Mouse (Mus musculus) olfactory bulb, adult 2 months (tissue): ENCODE measurements around the gene Hist1h2bn. TPM values are rescaled to one million over a fixed set of nuclear protein-coding genes. Genes with fewer than 3 reads are reported as not detected.
"Not testable (repeated sequence)": the region's sequence is repeated elsewhere in the genome, so short reads cannot be mapped to it uniquely, and the experiment has no call there.

Experiments used
- H3K27ac ChIP-seq: fragments of 200-500 bp; 2 replicates; pipeline ENCODE4 v1.5.1; 2012; ENCODE audit warnings: low read depth, low read length; ENCODE audit not compliant: insufficient read depth
- H3K4me1 ChIP-seq: fragments of 200-500 bp; 2 replicates; pipeline ENCODE4 v1.6.1; 2012; ENCODE audit warnings: low read length; ENCODE audit not compliant: control insufficient read depth, insufficient read depth
- H3K4me3 ChIP-seq: fragments of 200-500 bp; 2 replicates; pipeline ENCODE4 v1.5.1; 2012; ENCODE audit warnings: mild to moderate bottlenecking, low read depth, low read length, moderate library complexity; ENCODE audit not compliant: insufficient read depth
- CTCF ChIP-seq: fragments of 200-500 bp; IDR thresholded peaks from 2 replicates; pipeline ENCODE4 v1.5.1; 2012; ENCODE audit warnings: low read depth, mild to moderate bottlenecking, low read length, moderate library complexity; ENCODE audit not compliant: insufficient read depth
- POLR2A ChIP-seq: fragments of 200-500 bp; IDR thresholded peaks from 2 replicates; pipeline ENCODE4 v1.6.1; 2012; ENCODE audit warnings: mild to moderate bottlenecking, low read depth, low read length, moderate library complexity; ENCODE audit not compliant: insufficient read depth
- WGBS: fragments of 180-500 bp; shearing (Covaris S2); methylation state at CpG from one replicate; pipeline ENCODE4 v1.1.7; 2018; 5-methylcytosine and 5-hydroxymethylcytosine counted together
- polyA plus RNA-seq: library from polyadenylated mRNA; stranded (reverse); fragments of >200 nt; gene quantifications from 2 replicates; pipeline ENCODE4 v1.2.4, GENCODE M21; 2012; ENCODE audit warnings: low replicate concordance; ENCODE audit not compliant: missing spikeins, insufficient read depth, insufficient read length

Gene Hist1h2bn
- polyA plus RNA-seq, 1 experiment: not detected

DNA sequence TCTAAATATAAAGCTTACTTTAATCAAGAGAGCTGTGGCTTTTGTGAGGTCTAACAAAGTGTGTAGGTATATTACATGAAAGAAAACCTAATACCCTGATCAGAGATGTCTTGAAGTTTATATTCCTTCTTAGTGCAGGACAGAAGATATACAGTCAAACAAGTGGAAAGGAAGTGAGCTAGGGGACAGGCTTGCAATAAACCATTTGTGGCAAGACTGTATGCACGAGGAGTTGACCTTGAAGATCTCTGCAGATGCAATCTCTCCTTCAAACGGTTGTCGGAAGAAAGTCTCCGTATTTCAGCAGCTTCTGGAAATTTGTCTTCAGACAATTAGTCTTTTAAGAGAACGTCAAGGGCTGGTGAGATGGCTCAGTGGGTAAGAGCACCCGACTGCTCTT, 36.0 kb downstream of the Hist1h2bn start:
- H3K4me1 ChIP-seq: peaks cover 5% of the 10 kb centered on the region; the same call in 1 of the 2 replicates
- H3K4me3 ChIP-seq: no peak overlapping the region
- no peak overlapping the region for H3K27ac ChIP-seq
- 75% methylated on average over 6 of the region's 6 CpGs for WGBS
- TF ChIP-seq POLR2A: no peak
- no peak for TF ChIP-seq CTCF

DNA sequence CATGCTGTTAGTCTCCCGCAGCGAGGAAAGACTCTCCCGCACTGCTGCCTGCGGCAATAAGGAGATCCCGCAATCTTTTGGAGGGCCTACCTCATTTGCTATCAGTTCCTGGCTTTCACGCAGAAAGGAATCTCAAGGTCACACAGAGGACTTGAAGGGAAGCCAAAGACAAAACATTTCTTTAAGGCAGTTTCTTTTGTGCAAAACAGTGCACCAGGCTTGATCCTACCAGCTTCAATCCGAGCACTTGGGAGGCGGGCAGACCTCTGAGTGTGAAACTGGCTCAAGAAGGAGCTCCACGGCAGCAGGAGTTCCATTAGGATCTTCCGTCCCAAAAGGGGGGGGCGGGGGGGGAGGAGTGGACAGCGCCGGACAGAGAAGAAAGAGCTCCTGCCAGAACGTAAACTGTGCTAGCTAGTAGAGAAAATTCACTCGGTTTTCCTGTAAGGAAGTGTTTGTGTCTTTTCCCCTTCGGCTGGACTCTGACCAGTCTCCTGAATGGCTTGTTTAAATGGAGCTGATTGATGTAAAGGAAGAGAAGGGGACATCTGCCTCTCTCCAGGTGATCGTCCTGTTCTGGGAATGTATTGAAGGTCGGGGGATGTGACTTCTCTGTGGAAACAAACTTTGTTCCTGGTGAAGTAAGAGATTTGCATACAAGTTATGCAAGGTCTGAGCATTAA, 36.8 kb downstream of the Hist1h2bn start:
- Histone ChIP-seq H3K4me3 (no peak overlapping the region), H3K27ac (no peak overlapping the region), H3K4me1 (peaks cover 5% of the 10 kb centered on the region; the same call in 1 of the 2 replicates)
- 12% methylated on average over 18 of the region's 18 CpGs for WGBS
- TF ChIP-seq POLR2A: no peak
- no peak for TF ChIP-seq CTCF

DNA sequence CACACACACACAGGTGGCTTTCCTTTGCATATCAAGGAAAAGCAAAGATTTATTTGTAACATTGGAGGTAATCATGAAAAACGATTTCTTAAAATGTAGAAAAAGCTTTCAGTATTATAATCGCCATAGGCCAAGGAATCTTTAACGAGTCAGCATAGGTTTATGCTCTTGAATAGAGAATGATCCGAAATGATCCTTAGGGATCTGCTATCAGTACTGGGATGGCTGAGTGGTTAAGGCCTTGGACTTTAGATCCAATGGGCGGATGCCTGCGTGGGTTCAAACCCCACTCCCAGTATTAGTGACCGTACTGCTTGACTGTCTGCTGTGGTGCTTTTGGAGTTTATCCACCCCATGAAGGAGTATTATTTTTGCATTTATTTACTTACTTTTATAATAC, 41.7 kb downstream of the Hist1h2bn start:
- TF ChIP-seq POLR2A (no peak), CTCF (no peak)
- peaks cover 2% of the 10 kb centered on the region; the same call in 1 of the 2 replicates for H3K4me1 ChIP-seq
- no peak overlapping the region for H3K27ac ChIP-seq
- WGBS: 93% methylated on average over 7 of the region's 7 CpGs
- H3K4me3 ChIP-seq: no peak overlapping the region

- H3K4me1 ChIP-seq, H3K4me3 ChIP-seq, H3K27ac ChIP-seq: not testable (repeated sequence)
Measured at GRCm38 (mm10) chr13:21797163-21797562, 43.2 kb downstream of the Hist1h2bn start.

DNA sequence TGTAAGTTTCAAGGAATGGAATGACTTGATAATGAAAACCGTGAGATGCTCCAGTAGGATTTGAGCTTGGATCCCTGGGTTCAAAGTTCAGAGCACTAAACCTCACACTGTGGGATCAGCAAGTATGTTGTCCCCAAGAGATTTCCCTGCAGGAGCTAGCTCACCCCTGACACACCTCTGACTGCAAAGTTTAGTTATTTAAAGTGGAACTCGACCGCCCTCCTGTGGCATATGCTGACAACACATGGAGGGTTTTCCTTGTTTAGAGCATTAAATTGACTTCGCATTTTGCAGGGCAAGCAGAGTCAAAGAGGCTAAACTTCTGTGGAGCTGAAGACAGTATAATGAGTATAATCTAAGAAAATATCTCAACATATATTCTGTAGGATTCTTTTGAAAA, 49.1 kb downstream of the Hist1h2bn start:
- not testable (repeated sequence) for H3K4me1 ChIP-seq, H3K4me3 ChIP-seq, H3K27ac ChIP-seq
- WGBS: no CpG with 5 or more reads among the region's 4 CpGs

Other genes starting within 250 kb of the Hist1h2bn start
- gene Zkscan8, start 223.0 kb upstream of the Hist1h2bn start, polyA plus RNA-seq: not detected in 2 replicates
- gene Olfr1366, start 211.3 kb upstream of the Hist1h2bn start, polyA plus RNA-seq: not detected in 2 replicates
- gene Olfr1535, start 194.2 kb upstream of the Hist1h2bn start, polyA plus RNA-seq: not detected in 2 replicates
- gene Olfr1364, start 172.4 kb upstream of the Hist1h2bn start, polyA plus RNA-seq: not detected in 2 replicates
- not detected in 2 replicates for gene Olfr1362, start 140.1 kb upstream of the Hist1h2bn start, polyA plus RNA-seq
- gene Olfr11, start 111.6 kb upstream of the Hist1h2bn start, polyA plus RNA-seq: not detected in 2 replicates
- not detected in 2 replicates for gene Olfr1361, start 90.7 kb upstream of the Hist1h2bn start, polyA plus RNA-seq
- not detected in 2 replicates for gene Olfr1360, start 76.7 kb upstream of the Hist1h2bn start, polyA plus RNA-seq
- gene Olfr1359, start 56.0 kb upstream of the Hist1h2bn start, polyA plus RNA-seq: not detected in 2 replicates
- not detected in 2 replicates for gene Hist1h2bl, start 38.0 kb upstream of the Hist1h2bn start, polyA plus RNA-seq
- not detected in 2 replicates for gene Hist1h2ai, start 37.7 kb upstream of the Hist1h2bn start, polyA plus RNA-seq
- gene Hist1h3h, start 36.5 kb upstream of the Hist1h2bn start, polyA plus RNA-seq: not detected in 2 replicates
- not detected in 2 replicates for gene Hist1h2bm, start 32.1 kb upstream of the Hist1h2bn start, polyA plus RNA-seq
- not detected in 2 replicates for gene Hist1h4j, start 19.1 kb upstream of the Hist1h2bn start, polyA plus RNA-seq
- not detected in 2 replicates for gene Hist1h4k, start 3.6 kb upstream of the Hist1h2bn start, polyA plus RNA-seq
- gene Hist1h2ak, start 296 bp upstream of the Hist1h2bn start, polyA plus RNA-seq: not detected in 2 replicates
- gene Hist1h1b, start 26.5 kb downstream of the Hist1h2bn start, polyA plus RNA-seq: not detected in 2 replicates
- not detected in 2 replicates for gene Hist1h3i, start 29.2 kb downstream of the Hist1h2bn start, polyA plus RNA-seq
- not detected in 2 replicates for gene Hist1h2an, start 33.1 kb downstream of the Hist1h2bn start, polyA plus RNA-seq
- gene Hist1h2bp, start 33.3 kb downstream of the Hist1h2bn start, polyA plus RNA-seq: not detected in 2 replicates
- gene Hist1h2bq, start 56.1 kb downstream of the Hist1h2bn start, polyA plus RNA-seq: not detected in 2 replicates
- gene Hist1h2ao, start 56.3 kb downstream of the Hist1h2bn start, polyA plus RNA-seq: not detected in 2 replicates
- not detected in 2 replicates for gene Hist1h4m, start 57.6 kb downstream of the Hist1h2bn start, polyA plus RNA-seq
- not detected in 2 replicates for gene Hist1h4n, start 78.1 kb downstream of the Hist1h2bn start, polyA plus RNA-seq
- not detected in 2 replicates for gene Hist1h2ap, start 79.4 kb downstream of the Hist1h2bn start, polyA plus RNA-seq
- not detected in 2 replicates for gene Hist1h2br, start 79.6 kb downstream of the Hist1h2bn start, polyA plus RNA-seq
- gene Zfp184, start 191.0 kb downstream of the Hist1h2bn start, polyA plus RNA-seq: not detected in 2 replicates
- gene Pom121l2, start 227.1 kb downstream of the Hist1h2bn start, polyA plus RNA-seq: not detected in 2 replicates